Mouse (Mus musculus) stomach, postnatal 0 days (tissue): Measurements from ENCODE around the gene Dtl.

Experiments used
- CTCF ChIP-seq: IDR thresholded peaks from 2 replicates; pipeline ENCODE4 v1.5.1; 2016; ENCODE audit warnings: antibody characterized with exemption, low read depth, mild to moderate bottlenecking, moderate library complexity
- EP300 ChIP-seq: optimal IDR thresholded peaks from 2 replicates; pipeline ENCODE3; 2016; ENCODE audit warnings: antibody characterized with exemption

DNA sequence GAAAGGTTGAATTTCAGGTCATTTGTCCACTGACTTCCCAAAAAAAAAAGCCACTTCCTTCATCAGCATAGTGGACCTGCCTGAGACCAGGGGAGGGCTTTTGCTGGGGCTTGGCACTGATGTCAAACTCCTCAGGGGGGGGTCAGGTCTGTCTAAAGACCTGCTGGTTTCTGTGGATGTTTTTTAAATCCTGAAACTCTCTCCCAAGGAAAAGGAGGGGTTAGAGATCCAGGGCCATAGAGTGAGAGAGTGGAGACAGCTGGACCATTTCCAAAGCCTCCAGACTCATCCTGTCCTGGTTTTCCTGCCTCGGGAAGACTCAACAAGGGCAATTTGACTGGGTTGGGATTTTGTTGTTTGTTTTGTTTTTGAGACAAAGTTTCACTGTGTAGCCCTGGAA is 68.6 kb downstream of the Dtl start:
- TF ChIP-seq CTCF (no peak), EP300 (no peak)
